Mouse (Mus musculus): ENCODE results near the gene Tmem126a. TPM values are rescaled to one million over a fixed set of nuclear protein-coding genes. Genes with fewer than 3 reads are reported as not detected.

Gene Tmem126a
- polyA plus RNA-seq, 1 experiment: 45.0 TPM

Other genes with a start within 250 kb of the Tmem126a start
- gene Ccdc83, start 191.5 kb downstream of the Tmem126a start, polyA plus RNA-seq (2012; rRNA removed): 0.11 and 0.12 TPM in 2 replicates
- 4.8 and 6.5 TPM in 2 replicates for gene Sytl2, start 155.0 kb downstream of the Tmem126a start, polyA plus RNA-seq (2012; rRNA removed)
- 0.49 and 0.89 TPM in 2 replicates for gene Ccdc89, start 30.7 kb downstream of the Tmem126a start, polyA plus RNA-seq (2012; rRNA removed)
- 34.9 and 40.0 TPM in 2 replicates for gene Crebzf, start 14.5 kb downstream of the Tmem126a start, polyA plus RNA-seq (2012; rRNA removed)
- gene Tmem126b, start 18.8 kb upstream of the Tmem126a start, polyA plus RNA-seq (2012; rRNA removed): 9.7 and 13.0 TPM in 2 replicates
- 1.6 and 1.7 TPM in 2 replicates for gene Dlg2, start 19.4 kb upstream of the Tmem126a start, polyA plus RNA-seq (2012; rRNA removed)

Measured in gonadal fat pad, adult 2 months (tissue).